Mouse (Mus musculus): ENCODE measurements around the gene Foxj3.
"Not testable (repeated sequence)": the region's sequence is repeated elsewhere in the genome, so short reads cannot be mapped to it uniquely, and the experiment has no call there.

The Foxj3 gene

DNA sequence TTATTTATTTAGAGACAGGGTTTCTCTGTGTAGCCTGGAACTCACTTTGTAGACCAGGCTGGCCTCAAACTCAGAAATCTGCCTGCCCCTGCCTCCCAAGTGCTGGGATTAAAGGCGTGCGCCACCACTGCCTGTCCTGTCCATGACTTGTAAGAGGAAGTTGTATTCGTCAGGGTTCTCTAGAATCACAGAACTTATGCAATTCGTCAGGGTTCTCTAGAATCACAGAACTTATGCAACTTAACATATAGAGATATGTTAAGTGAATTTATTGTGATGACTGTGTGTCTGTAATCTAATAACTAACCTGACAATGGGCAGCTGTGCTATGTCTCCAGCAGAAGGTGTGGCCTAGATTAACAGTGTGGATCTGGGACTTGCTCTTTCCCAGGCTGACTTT lies at the start of gene Foxj3:
Gene Foxj3, plus strand, starts transcription at position 390 of the 400 bp plus-strand sequence.
- DNase-seq: not testable (repeated sequence)

DNA sequence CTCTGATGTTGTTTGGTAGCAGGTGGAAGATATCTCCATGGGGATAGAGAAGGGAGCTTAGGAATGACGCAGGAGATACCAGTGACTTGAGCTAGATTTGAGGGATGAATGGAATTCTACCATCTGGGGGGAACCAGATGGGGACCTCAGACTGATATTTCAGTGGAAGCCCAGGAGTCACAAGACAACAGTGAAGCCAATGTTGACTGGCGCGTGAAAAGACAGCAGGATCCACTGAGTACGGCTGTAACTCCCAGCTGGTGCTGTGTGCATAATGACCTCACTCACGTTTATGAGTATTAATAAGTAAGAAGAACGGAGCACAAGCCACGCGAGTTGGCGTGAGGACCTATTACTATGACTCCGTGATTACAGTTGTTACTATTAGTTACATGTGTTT lies 47.1 kb upstream of the Foxj3 start:
- DNase-seq: no peak

DNA sequence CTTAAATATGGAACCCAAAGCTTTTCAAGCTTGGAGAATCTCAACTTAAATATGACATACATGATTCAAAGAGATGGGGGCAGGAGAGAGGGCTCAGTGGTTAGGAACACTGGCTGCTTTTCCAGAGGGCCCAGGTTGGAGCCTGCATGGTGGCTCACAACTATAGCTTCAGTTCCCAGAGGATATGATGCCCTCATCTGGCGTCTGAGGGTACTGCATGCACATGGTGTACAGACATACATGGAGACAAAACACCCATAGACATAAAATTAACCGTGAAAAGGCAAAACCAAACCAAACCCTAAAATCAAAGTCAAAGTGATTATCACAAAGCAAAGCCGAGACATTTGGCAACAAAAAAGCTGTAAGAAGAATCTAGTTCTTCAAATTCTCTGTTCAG lies 46.0 kb upstream of the Foxj3 start:
- DNase-seq: peak; percentile 27

DNA sequence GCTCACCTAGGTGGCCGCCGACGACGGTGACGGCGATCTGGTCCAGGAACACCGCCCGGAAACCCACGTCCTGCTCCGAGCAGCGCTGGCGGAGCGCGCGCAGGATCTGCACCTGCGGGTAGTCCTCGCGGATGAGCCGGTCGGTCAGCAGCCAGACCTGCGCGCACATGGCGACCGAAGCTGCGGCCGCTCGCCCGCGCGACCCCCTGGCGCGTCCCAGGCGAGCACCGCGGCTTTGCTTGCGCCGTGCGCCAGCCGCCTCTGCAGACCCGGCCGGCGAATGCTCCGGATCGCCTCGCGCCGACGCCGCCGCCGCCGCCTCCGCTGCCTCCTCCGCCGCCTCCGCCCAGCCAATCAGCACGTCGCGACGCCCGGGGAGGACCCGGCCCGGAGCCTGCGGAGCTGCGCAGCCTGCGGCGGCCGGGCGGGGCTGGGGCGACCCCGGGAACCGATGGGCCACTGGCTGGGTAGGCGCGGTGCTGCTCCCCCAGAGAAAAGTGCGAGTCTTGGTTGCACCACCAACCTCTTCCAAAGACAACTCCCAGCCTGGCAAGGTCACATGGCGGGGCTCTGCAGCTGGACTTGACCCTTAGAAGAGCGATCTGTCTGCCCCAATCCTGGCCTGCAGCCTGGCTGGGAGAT lies 44.4 kb upstream of the Foxj3 start, which contains the start of gene Rimkla:
Gene Rimkla, minus strand, starts transcription at position 338 of the 642 bp plus-strand sequence.
- DNase-seq: peak; percentile 32

DNA sequence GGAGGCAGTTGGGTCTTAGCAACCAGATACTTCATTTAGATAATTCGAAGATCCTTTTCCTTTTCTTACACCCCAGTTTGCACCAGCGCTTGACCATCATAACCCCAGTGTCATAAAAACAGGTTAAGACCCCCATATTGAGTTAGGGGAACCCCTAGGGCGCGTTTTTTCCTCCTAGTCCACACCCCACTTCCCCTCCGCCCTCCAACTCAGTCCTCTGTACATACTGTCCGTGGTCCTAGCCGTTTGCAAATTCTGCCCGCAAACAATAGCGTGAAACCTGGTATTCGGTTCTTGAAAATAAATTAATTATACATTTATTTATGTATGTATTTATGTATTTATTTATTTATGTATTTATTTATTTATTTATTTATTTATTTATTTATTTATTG lies 43.9 kb upstream of the Foxj3 start:
- DNase-seq: no peak

DNA sequence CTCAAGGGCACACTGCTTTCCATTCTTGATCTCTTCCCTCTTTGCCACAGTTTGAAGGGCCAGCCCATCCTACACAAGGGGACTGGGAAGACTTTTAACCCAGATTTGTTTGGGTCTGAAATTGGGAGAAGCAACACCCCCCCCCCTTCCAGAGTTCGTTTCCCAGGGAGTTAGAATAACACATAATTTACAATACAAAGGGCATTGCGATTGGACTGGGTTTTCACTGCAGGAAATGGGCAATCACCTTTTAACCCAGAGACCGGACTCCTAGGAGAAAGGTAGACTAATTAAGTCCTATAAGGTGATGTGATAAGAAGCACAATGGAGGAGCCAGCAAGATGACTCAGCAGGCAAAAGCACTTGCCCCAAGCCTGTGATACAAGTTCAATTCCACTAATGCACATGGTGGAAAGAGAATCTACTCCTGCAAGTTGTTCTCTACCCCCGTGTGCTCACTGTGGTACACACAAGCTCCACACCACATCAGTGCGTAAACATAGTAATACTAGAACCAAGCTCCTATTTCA lies 38.4 kb upstream of the Foxj3 start:
- DNase-seq: no peak

DNA sequence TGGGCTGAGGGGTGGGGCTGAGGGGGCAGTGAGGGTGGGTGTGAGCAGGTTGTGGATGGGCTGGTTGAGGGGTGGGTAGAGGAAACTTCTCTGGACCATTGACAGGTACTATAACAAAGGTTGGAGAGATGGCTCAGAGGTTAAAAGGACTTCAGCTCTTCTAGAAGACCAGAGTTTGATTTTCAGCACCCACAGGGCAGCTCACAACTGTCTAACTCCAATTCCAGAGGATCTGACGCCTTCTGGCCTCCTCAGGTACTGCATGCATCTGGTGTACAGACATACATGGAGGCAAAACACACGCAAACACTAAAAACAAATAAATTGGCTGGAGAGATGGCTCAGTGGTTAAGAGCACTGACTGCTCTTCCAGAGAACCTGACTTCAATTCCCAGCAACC lies 25.2 kb upstream of the Foxj3 start:
- no peak for DNase-seq

DNA sequence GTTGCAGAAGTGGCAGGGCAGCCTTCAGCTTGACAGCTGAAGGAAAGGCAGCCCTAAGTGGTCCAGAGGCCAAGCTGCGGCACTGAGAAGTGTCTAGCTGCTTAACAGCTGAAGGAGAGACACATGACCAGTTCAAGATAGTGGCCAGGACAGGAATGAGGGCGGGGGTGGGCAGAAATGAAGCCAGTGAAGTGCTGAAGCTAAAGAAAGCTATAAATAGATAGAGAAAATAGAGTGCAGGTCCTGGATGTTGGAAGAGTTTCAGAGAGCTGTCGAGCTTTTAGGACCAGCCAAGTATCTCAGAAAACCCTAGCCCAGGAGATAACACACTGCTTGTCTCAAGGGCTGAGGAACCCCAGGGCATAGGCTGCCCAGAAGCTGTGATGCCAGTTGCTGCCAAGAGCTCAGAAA lies 24.1 kb upstream of the Foxj3 start:
- no peak for DNase-seq

DNA sequence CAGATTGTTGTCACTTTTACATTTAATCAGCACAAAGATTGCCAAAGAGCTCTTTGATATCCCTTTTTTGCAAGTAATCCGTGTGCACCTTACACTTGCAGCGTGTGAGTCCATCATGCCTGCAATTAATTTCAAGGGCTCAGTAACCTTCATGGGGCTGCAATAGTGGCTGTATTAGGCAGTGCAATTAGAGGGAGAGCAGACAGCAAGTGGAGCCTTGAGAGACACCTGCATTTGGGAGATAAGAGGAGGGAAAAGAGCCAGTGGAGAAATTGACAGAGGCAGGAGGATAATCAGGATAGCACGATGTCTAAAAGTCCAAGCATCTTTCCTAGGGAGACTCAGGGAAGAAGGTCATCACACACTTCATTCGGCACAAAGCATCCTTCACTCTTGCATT lies 13.2 kb upstream of the Foxj3 start:
- DNase-seq: no peak

DNA sequence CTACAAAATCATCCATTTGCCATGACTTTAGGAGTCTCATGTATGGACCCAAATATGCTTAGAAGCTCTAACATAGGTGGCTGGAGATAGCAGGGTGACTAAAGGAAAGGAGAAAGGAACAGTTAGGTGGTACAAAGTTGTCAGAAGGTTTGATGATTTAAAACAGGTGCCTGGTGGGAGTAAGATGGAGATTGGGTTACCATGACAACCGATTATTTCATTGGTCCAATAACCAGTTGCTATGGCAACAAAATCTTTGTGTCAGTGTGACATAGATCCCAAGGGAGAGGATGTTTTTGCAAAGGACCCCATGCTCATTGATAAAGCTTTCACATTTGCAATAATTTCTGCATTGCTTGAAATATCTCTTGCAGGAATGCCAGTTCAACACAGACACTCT lies 12.8 kb upstream of the Foxj3 start:
- no peak for DNase-seq

DNA sequence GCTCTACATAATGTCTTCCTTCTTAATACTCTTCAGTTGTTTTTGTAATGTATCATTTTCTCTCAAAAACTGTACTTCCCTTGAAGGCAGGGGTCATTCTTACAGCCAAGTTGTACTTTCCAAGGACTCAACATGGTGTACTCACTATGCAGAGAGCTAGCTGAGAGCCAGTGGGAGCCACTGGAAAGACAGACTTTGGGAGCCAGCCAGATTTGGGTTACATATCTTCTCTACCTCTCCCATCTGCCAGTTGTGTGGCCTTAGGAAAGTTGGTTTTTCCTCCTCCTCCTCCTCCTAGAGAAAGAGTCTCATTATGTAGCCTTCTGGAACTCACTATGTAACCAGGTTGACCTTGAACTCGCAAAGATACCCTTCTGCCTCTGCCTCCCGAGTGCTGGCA lies 12.3 kb upstream of the Foxj3 start:
- DNase-seq: no peak

DNA sequence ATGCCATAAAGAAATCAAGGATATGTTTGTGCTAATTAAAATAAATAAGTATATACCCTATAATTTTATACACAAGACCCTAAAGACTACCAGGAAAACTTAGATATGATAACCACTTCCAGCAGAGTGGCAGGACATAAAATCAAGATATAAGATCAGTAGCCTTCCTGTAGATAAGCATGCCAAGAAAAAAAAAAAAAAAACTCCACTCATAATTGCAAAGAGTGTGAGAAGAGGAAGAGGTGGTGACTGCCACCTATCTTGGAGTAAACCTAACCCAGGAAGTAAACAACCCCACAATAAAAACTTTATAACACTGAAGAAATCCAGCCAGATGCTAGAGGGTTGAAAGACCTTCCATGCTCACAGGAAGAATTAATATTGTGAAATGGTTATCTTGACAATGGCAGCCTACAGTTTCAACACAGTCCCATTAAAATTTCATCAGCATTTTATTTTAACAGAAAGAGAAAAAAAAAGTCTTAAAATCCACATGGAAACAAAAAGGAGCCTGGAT lies 10.4 kb upstream of the Foxj3 start:
- no peak for DNase-seq

DNA sequence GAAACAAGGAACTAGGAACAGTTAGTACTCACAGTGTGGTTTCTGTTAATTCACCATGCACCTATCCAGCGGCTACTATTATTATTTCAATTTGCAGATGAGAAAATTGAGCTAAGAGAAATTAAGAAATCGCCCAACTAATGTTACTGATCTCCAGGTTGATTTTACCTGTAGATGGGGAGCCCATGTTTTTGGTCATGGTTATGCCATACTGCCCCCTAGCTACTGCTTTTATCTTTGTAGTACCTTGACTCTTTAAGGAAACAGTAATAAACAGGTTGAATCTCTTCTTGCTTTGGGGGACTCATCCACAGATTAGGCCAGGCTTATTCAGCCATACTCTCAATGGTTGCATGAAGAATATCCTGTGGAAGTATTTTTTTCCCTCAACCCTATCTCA lies 5.0 kb upstream of the Foxj3 start:
- peak; percentile 46 for DNase-seq

DNA sequence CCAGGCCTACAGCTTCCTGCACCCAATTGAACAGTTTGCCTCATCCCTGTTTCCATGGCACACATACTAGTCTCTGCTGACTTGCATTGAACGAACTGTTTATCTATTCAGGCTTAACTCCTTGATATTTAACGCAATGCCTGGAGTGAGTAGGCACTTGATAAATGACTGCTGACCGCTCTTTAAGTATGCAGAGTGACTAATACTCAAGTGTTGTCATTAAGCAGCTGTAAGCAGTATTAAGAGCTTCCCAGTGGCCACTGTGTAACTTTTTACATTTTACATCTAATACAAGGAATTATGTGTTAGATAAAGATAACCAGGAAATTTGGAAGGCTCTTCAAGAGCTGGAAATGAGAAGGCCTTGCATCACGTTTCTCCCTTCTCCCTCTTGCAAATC lies 1.7 kb upstream of the Foxj3 start:
- no peak for DNase-seq

DNA sequence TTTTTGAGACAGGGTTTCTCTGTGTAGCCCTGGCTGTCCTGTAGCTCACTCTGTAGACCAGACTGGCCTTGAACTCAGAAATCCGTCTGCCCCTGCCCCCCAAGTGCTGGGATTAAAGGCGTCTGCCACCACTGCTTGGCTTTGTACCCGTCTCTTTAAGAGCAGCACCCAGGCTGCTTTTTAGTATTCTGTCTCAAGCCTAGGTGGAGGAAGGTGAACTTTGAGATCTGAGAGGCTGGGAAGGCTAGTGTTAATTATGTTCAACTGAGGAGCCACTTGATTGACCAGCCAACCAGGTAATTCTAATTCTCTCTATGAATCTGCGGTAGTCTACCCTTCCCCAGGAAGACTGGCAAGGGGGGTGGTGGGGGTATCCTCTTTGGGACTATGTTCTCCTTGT lies 632 bp downstream of the Foxj3 start:
- peak; percentile 57 for DNase-seq

DNA sequence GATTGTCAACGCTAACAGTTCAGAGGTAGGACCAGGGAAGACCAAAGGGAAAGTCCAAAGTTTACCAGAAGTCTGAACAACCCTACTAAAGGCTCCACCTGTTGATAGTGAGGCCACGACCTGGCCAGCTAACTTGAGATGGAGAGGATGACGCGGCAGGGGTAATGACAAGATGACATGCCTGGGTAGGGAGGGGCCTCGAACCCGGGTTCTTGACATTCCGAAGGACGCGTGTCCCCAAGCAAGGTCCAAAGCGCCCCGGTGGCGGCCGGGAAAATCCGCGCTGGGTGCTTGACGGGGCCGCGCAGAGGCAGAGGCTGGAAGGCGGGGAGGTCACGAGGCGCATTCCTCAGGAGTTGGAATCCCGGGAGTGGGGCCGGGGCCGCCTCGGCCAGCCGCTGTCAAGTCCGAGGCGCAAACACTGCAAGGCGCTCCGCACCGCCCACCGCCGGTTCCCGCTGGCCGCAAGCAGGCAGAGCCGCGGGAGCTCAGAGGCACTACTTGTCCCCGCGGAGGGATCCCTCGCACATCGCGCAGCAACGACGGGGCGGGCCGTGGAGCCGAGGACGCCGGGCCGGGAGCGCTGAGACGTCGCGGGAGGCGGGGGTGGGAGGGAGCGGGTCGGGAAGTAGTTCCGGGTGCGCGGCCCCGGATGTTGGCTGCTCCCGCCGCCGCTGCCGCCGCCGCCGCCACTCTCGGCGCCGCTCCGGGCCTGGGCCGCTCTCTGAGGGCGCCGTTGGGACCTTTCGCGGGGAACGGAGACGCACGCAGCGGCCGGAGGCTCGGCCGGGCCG lies 2.4 kb downstream of the Foxj3 start, which contains the start of gene Frg2f1:
Gene Frg2f1, minus strand, starts transcription at position 499 of the 794 bp plus-strand sequence.
- peak; percentile 96 for DNase-seq

DNA sequence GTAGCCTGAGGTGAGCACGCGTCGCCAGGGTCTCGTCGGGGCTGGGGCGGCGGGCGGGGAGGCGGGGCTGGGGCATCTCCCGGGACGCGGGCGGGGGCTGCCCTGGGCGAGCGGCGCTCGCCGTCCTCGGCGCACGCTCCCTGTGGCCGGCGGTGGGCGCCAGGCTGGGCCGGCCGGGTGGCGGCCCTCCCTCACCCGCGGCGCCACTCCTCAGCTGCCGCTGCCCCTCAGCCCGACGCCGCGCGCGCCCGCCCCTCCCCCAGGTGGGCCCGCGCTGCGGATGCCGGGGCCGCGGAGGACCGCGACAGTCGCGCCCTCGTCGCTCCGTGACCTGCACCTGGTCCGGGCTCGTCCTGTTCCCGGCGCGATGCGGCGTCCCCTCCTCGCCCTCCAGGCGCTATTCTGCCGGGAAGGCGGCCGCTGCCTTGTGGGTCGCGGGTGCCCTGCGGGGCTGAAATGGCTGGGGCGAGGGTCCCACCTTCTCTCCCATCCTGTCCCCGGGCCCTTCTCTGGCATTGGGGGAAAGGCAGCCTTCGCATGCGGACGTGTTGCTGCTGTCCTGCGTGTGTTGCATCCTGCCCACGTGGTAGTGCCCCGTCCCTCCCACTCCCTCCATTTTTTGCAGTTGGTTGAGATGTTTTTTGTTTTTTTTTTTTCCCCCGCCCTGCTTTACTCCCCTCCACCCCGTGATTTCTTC lies 3.2 kb downstream of the Foxj3 start:
- DNase-seq: peak; percentile 37

DNA sequence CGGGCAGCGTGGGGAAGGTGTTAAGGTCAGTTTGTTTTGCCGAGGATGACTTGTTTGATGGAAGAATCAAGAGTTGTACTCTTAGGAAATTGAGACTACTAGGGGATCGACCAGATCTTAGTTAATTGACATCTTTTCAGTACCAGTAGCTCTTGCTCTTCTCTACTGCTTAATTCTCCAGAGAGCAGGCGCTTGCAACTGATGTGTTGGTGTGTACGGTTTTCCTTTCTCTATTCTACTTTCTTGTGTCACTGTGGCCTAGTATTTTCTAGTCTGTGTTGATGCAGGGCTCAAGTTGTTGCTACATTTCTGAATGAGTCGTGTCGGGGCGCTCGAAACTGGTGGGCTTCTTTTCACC lies 3.7 kb downstream of the Foxj3 start:
- DNase-seq: peak; percentile 15

DNA sequence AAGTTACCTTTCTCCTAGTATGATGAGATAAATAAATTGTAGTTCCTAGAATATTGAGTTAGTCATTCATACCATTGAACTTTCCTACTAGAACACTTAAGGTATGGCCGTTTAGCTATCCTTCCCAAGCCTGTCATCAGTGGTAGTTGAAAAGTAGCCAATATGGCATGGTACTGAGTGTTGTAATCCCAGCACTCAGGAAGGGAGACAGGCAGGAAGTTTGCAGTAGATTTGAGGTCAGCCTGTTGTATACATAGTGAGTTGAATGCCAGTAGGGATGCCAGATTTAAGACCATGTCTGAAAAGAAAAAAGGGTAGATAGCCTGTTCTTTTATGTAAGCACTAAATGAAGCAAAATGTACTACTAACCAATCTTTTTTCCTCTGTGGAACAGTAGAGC lies 14.1 kb downstream of the Foxj3 start:
- DNase-seq: no peak

DNA sequence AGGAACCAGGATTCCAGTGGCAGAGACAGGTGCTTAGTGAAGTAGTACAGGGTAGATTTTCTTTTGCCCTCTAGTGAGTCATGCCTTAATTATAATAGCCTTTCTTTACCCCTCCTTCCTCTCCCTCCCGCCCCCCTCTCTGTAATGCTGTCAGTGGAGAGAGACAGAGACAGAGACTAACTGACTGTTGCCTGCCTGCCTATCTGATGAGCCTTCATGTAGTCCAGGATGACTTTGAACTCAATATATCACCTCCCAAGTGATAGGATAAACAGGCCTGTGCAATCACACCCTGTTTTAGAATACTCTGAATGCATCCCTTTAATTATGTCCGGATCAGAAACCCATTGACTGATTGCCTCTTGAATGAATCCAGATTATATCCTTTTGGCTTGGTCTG lies 18.7 kb downstream of the Foxj3 start:
- no peak for DNase-seq

DNA sequence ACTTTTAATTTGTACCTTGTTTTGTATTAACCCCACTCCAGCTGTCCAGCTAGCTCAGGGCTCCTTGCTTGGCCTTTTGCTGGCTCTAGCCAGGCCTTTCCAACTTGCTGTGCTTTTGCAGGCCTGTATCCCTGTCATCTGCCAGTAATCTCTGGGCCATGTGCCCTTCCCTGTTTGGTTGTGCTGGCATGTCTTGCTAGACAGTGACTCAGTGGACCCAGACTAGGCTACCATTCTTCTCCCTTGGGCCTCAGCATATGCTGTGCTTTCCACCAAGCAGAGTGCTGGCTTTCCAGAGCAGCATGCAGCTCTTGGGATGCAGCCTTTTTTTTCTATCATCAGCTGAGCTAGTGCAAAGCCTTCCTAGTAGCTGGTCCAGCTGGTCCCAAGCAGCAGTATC lies 26.3 kb downstream of the Foxj3 start:
- DNase-seq: no peak

DNA sequence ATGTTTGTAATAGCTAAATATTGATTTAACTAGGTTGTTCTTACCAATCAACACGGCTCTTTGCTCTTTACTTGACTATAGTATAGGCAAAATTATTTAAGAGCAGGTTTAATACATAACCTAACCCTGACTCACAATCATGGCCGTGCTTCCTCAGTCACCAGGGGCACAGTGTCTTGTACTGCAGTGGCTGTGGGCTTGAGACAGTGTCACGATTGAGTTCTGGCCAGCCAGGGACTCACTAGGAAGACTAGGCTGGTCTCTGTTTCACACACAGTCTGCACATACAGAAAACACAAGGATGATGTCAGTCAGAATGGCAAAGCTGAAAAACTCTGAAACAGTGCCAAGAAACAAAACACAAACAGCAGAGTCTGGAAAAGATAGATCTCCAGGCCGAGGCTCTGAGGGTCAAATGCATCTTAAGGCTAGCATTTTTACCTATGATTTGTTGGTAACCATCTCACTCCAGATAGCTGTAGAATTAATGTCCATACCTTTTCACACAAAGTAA lies 29.6 kb downstream of the Foxj3 start:
- no peak for DNase-seq

DNA sequence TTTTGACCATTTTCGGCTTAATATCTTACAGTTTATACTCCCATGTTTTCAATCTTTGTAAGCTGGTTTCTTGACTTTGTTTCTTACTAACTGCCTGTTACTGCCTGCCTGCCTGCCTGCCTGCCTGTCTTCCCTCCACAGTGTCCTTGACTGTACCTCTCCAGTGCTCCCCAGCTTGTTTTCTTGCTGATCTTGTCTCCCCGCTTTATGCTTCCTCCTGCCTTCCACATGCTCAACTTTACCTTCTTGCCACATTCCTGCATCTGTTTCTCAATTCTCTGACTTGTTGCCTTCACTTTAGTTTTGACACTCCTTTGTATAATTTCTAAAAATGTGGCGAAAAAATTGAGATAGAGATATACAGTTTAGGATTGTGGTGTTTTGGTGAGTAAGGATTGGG lies 35.9 kb downstream of the Foxj3 start:
- DNase-seq: no peak

Measured in kidney, adult 9 months (tissue).